Mouse (Mus musculus) CD8-positive naive resting alpha-beta T cell, adult 2 months (primary cell): Measurements from ENCODE around the gene Mrgprb3.

ENCODE experiments used
- DNase-seq, 2 experiments: peaks; one replicate each; pipeline ENCODE4 v3.0.0; 2022; ENCODE audit warnings: low read depth in 2 of 2, low spot score in 2 of 2

Mrgprb3 gene

DNA sequence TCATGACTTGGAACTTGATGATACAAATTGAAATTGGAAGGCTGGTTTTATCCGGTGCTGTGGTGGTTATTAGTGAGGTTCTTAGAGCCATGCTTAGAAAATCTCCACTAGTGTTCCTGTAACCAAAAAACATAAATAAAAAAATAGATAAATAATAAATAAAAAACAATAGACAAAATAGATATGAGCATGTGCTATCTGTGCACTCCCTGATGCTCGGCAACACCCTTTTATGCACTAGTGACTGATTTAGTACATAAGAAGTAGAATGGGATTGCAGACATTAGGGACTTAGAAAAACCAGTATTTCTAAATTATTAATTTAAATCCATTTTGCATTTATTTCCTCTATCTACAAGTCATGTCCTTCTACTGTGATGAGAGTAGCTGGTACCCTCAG, at the start of gene Mrgprb3:
Gene Mrgprb3 (minus strand): TSS at position 101 of the 400 bp plus-strand sequence.
- no peak for DNase-seq
